In genomic region chr16:74506173-74506709, GRCm38 (mm10) we compare ENCODE assay signal across 25 mouse cellular contexts.
"Had no signal": no experiment of that assay in that cellular context is flagged by ENCODE, and none has a peak within 500 bp of the region (broad histone marks: within the 10 kb centered on the region; RNA-seq: fewer than 3 reads in every experiment).

No protein-coding gene starts in this region.

- H3K4me1 ChIP-seq: intestine, embryonic 15.5 days; liver, embryonic 12.5 days; liver, embryonic 15.5 days; lung, embryonic 15.5 days; midbrain, embryonic 10.5 days; midbrain, embryonic 13.5 days; neural tube, embryonic 13.5 days; stomach, embryonic 15.5 days had no signal

- H3K4me3 ChIP-seq: intestine, embryonic 15.5 days; kidney, embryonic 15.5 days; liver, embryonic 12.5 days; liver, embryonic 15.5 days; lung, embryonic 15.5 days; megakaryocyte, embryonic 14.5 days; midbrain, embryonic 10.5 days; midbrain, embryonic 13.5 days; myocyte; neural tube, embryonic 13.5 days; stomach, embryonic 15.5 days had no signal

- H3K27me3 ChIP-seq: intestine, embryonic 15.5 days; kidney, embryonic 15.5 days; liver, embryonic 12.5 days; liver, embryonic 15.5 days; lung, embryonic 15.5 days; megakaryocyte, embryonic 14.5 days; midbrain, embryonic 13.5 days; neural tube, embryonic 13.5 days; stomach, embryonic 15.5 days had no signal

- H3K36me3 ChIP-seq: intestine, embryonic 15.5 days; kidney, embryonic 15.5 days; liver, embryonic 12.5 days; liver, embryonic 15.5 days; lung, embryonic 15.5 days; midbrain, embryonic 10.5 days; midbrain, embryonic 13.5 days; neural tube, embryonic 13.5 days; stomach, embryonic 15.5 days had no signal

- H3K27ac ChIP-seq: intestine, embryonic 15.5 days; kidney, embryonic 15.5 days; liver, embryonic 12.5 days; liver, embryonic 15.5 days; lung, embryonic 15.5 days; midbrain, embryonic 10.5 days; midbrain, embryonic 13.5 days; neural tube, embryonic 13.5 days; stomach, embryonic 15.5 days had no signal

- H3K9ac ChIP-seq: intestine, embryonic 15.5 days; kidney, embryonic 15.5 days; liver, embryonic 12.5 days; liver, embryonic 15.5 days; lung, embryonic 15.5 days; midbrain, embryonic 13.5 days; neural tube, embryonic 13.5 days; stomach, embryonic 15.5 days had no signal

- H3K9me3 ChIP-seq: intestine, embryonic 15.5 days; kidney, embryonic 15.5 days; liver, embryonic 12.5 days; liver, embryonic 15.5 days; lung, embryonic 15.5 days; megakaryocyte, embryonic 14.5 days; midbrain, embryonic 10.5 days; midbrain, embryonic 13.5 days; neural tube, embryonic 13.5 days; stomach, embryonic 15.5 days had no signal

- DNase-seq: kidney, adult 2 months; kidney, postnatal 10 days; kidney, postnatal 36 days; liver; lung, adult 18-20 months; lung, postnatal 10 days; lung, postnatal 36 days; retina, postnatal 1 day; right cerebral cortex, postnatal 25 days; spleen, adult 18-20 months; thymus, adult 18-20 months; thymus, postnatal 14 days; thymus, postnatal 4 days had no signal

- ATAC-seq: intestine, embryonic 15.5 days; liver, embryonic 12.5 days; midbrain, embryonic 13.5 days; midbrain, embryonic 16.5 days had no signal

- H3K4me2 ChIP-seq: intestine, embryonic 15.5 days; kidney, embryonic 15.5 days; liver, embryonic 12.5 days; liver, embryonic 15.5 days; lung, embryonic 15.5 days; midbrain, embryonic 13.5 days; neural tube, embryonic 13.5 days; stomach, embryonic 15.5 days had no signal
